Mouse (Mus musculus): Measurements from ENCODE around the gene Stx1b. TPM values are rescaled to one million over a fixed set of nuclear protein-coding genes. Genes with fewer than 3 reads are reported as not detected.

Gene Stx1b
- polyA plus RNA-seq, 1 experiment = 8.4 TPM

- no peak overlapping the region for H3K4me3 ChIP-seq (ENCODE audit: insufficient read depth, low read depth, low read length)
- H3K27ac ChIP-seq (replicated peaks; ENCODE audit: low read depth, low read length) = no peak overlapping the region
- H3K4me1 ChIP-seq (ENCODE audit: control insufficient read depth, insufficient read depth, insufficient read length, low read length) = peaks cover 9% of the 10 kb centered on the region
These were observed 14.5 kb downstream of the Stx1b start for GRCm38 (mm10) chr7:127809846-127810245.

- H3K27ac ChIP-seq (replicated peaks; ENCODE audit: low read depth, low read length) = no peak overlapping the region
- H3K4me1 ChIP-seq (ENCODE audit: control insufficient read depth, insufficient read depth, insufficient read length, low read length) = peaks cover under 1% of the 10 kb centered on the region; the same call in 1 of the 2 replicates
These were observed 15.5 kb downstream of the Stx1b start for GRCm38 (mm10) chr7:127808821-127809220.

GRCm38 (mm10) chr7:127802313-127802712 is 22.0 kb downstream of the Stx1b start:
- peaks cover 8% of the 10 kb centered on the region; the same call in 1 of the 2 replicates for H3K4me1 ChIP-seq (ENCODE audit: control insufficient read depth, insufficient read depth, insufficient read length, low read length)
- no peak overlapping the region for H3K27ac ChIP-seq (replicated peaks; ENCODE audit: low read depth, low read length)
- H3K4me3 ChIP-seq (ENCODE audit: insufficient read depth, low read depth, low read length) = no peak overlapping the region

More at GRCm38 (mm10) chr7:127808821-127809220, 15.5 kb downstream of the Stx1b start:
- no peak overlapping the region for H3K4me3 ChIP-seq (ENCODE audit: insufficient read depth, low read depth, low read length)

- Histone ChIP-seq H3K4me3 (ENCODE audit: insufficient read depth, low read depth, low read length) (peak overlapping the region; percentile 54), H3K27ac (replicated peaks; ENCODE audit: low read depth, low read length) (peak overlapping the region; percentile 68), H3K4me1 (ENCODE audit: control insufficient read depth, insufficient read depth, insufficient read length, low read length) (peaks cover 8% of the 10 kb centered on the region; the same call in 1 of the 2 replicates)
These were observed 23.2 kb downstream of the Stx1b start for GRCm38 (mm10) chr7:127801010-127801621.

GRCm38 (mm10) chr7:127800435-127801009 is 23.8 kb downstream of the Stx1b start, which contains the start of gene Hsd3b7:
Hsd3b7 (plus strand) TSS chr7:127800604.
- Histone ChIP-seq H3K4me1 (ENCODE audit: control insufficient read depth, insufficient read depth, insufficient read length, low read length) (peaks cover 8% of the 10 kb centered on the region; the same call in 1 of the 2 replicates), H3K4me3 (ENCODE audit: insufficient read depth, low read depth, low read length) (peak within 1 kb of the TSS; percentile 54), H3K27ac (replicated peaks; ENCODE audit: low read depth, low read length) (peak within 1 kb of the TSS; percentile 68)

GRCm38 (mm10) chr7:127799738-127800137 is 24.6 kb downstream of the Stx1b start:
- Histone ChIP-seq H3K27ac (replicated peaks; ENCODE audit: low read depth, low read length) (no peak overlapping the region), H3K4me3 (ENCODE audit: insufficient read depth, low read depth, low read length) (no peak overlapping the region), H3K4me1 (ENCODE audit: control insufficient read depth, insufficient read depth, insufficient read length, low read length) (peaks cover 8% of the 10 kb centered on the region; the same call in 1 of the 2 replicates)

- Histone ChIP-seq H3K4me1 (ENCODE audit: control insufficient read depth, insufficient read depth, insufficient read length, low read length) (peaks cover 8% of the 10 kb centered on the region; the same call in 1 of the 2 replicates), H3K4me3 (ENCODE audit: insufficient read depth, low read depth, low read length) (no peak overlapping the region), H3K27ac (replicated peaks; ENCODE audit: low read depth, low read length) (no peak overlapping the region)
These were observed 25.1 kb downstream of the Stx1b start for GRCm38 (mm10) chr7:127799211-127799610.

GRCm38 (mm10) chr7:127798591-127798990 is 25.8 kb downstream of the Stx1b start:
- Histone ChIP-seq H3K4me1 (ENCODE audit: control insufficient read depth, insufficient read depth, insufficient read length, low read length) (peaks cover 8% of the 10 kb centered on the region; the same call in 1 of the 2 replicates), H3K27ac (replicated peaks; ENCODE audit: low read depth, low read length) (no peak overlapping the region), H3K4me3 (ENCODE audit: insufficient read depth, low read depth, low read length) (no peak overlapping the region)

GRCm38 (mm10) chr7:127797076-127797845 is 27.1 kb downstream of the Stx1b start:
- no peak overlapping the region for H3K27ac ChIP-seq (replicated peaks; ENCODE audit: low read depth, low read length)
- peaks cover 7% of the 10 kb centered on the region; the same call in 1 of the 2 replicates for H3K4me1 ChIP-seq (ENCODE audit: control insufficient read depth, insufficient read depth, insufficient read length, low read length)

GRCm38 (mm10) chr7:127785308-127785707 is 39.0 kb downstream of the Stx1b start, which contains the start of gene Gm49388:
Gm49388 (plus strand) TSS chr7:127785608.
- Histone ChIP-seq H3K4me3 (ENCODE audit: insufficient read depth, low read depth, low read length) (no peak within 1 kb of the TSS), H3K27ac (replicated peaks; ENCODE audit: low read depth, low read length) (no peak within 1 kb of the TSS), H3K4me1 (ENCODE audit: control insufficient read depth, insufficient read depth, insufficient read length, low read length) (no peaks in the 10 kb centered on the region)

More at GRCm38 (mm10) chr7:127797076-127797845, 27.1 kb downstream of the Stx1b start:
- no peak overlapping the region for H3K4me3 ChIP-seq (ENCODE audit: insufficient read depth, low read depth, low read length)

- Histone ChIP-seq H3K4me1 (ENCODE audit: control insufficient read depth, insufficient read depth, insufficient read length, low read length) (peaks cover 6% of the 10 kb centered on the region), H3K27ac (replicated peaks; ENCODE audit: low read depth, low read length) (no peak overlapping the region), H3K4me3 (ENCODE audit: insufficient read depth, low read depth, low read length) (peak overlapping the region; percentile 73)
These were observed 46.0 kb downstream of the Stx1b start for GRCm38 (mm10) chr7:127778350-127778749.

- H3K4me1 ChIP-seq (ENCODE audit: control insufficient read depth, insufficient read depth, insufficient read length, low read length) = peaks cover 6% of the 10 kb centered on the region
- peak overlapping the region; percentile 69; the same call in 1 of the 2 replicates for H3K27ac ChIP-seq (replicated peaks; ENCODE audit: low read depth, low read length)
- H3K4me3 ChIP-seq (ENCODE audit: insufficient read depth, low read depth, low read length) = peak overlapping the region; percentile 73
These were observed 46.7 kb downstream of the Stx1b start for GRCm38 (mm10) chr7:127777474-127778266.

GRCm38 (mm10) chr7:127776878-127777473 is 47.4 kb downstream of the Stx1b start:
- H3K4me1 ChIP-seq (ENCODE audit: control insufficient read depth, insufficient read depth, insufficient read length, low read length) = peaks cover 6% of the 10 kb centered on the region

GRCm38 (mm10) chr7:127776426-127776825 is 47.9 kb downstream of the Stx1b start, which contains the start of gene Setd1a:
Setd1a (plus strand) TSS chr7:127776670.
- Histone ChIP-seq H3K27ac (replicated peaks; ENCODE audit: low read depth, low read length) (peak within 1 kb of the TSS; percentile 97), H3K4me3 (ENCODE audit: insufficient read depth, low read depth, low read length) (peak within 1 kb of the TSS; percentile 73), H3K4me1 (ENCODE audit: control insufficient read depth, insufficient read depth, insufficient read length, low read length) (peaks cover 6% of the 10 kb centered on the region)

More at GRCm38 (mm10) chr7:127776878-127777473, 47.4 kb downstream of the Stx1b start:
- peak overlapping the region; percentile 97 for H3K27ac ChIP-seq (replicated peaks; ENCODE audit: low read depth, low read length)
- H3K4me3 ChIP-seq (ENCODE audit: insufficient read depth, low read depth, low read length) = peak overlapping the region; percentile 73

Data from brown adipose tissue, adult 24 weeks (tissue).